Mouse (Mus musculus): ENCODE data around the gene Pdik1l. TPM values are rescaled to one million over a fixed set of nuclear protein-coding genes. Genes with fewer than 3 reads are reported as not detected.

Gene Pdik1l
- polyA plus RNA-seq, 1 experiment from 2014 or later: 19.6 TPM

GRCm38 (mm10) chr4:134237582-134238278, 50.0 kb downstream of the Pdik1l start:
- no peaks in the 10 kb centered on the region; the same call in 1 of the 2 replicates for H3K36me3 ChIP-seq
- peak overlapping the region; percentile 56; the same call in 1 of the 2 replicates for H3K27ac ChIP-seq
- peak overlapping the region; percentile 40 for H3K4me3 ChIP-seq
- peaks cover 16% of the 10 kb centered on the region for H3K4me1 ChIP-seq
- 19% methylated on average over 19 of the region's 19 CpGs for WGBS
- H3K9me3 ChIP-seq (replicated peaks): no peaks in the 10 kb centered on the region
- H3K27me3 ChIP-seq (ENCODE audit: low read depth, poor library complexity, severe bottlenecking): peaks cover 47% of the 10 kb centered on the region
- no peak for DNase-seq (ENCODE audit: low spot score)

GRCm38 (mm10) chr4:134234876-134235275, 52.8 kb downstream of the Pdik1l start:
- H3K4me3 ChIP-seq: no peak overlapping the region
- peaks cover 23% of the 10 kb centered on the region for H3K4me1 ChIP-seq
- H3K27ac ChIP-seq: no peak overlapping the region
- WGBS: 88% methylated on average over 5 of the region's 5 CpGs
- H3K27me3 ChIP-seq (ENCODE audit: low read depth, poor library complexity, severe bottlenecking): peaks cover 50% of the 10 kb centered on the region
- H3K9me3 ChIP-seq (replicated peaks): no peaks in the 10 kb centered on the region
- no peaks in the 10 kb centered on the region; the same call in 1 of the 2 replicates for H3K36me3 ChIP-seq
- DNase-seq (ENCODE audit: low spot score): no peak

- 40% methylated on average over 8 of the region's 8 CpGs for WGBS
- H3K27me3 ChIP-seq (ENCODE audit: low read depth, poor library complexity, severe bottlenecking): peaks cover 13% of the 10 kb centered on the region; the same call in 1 of the 2 replicates
Observed at GRCm38 (mm10) chr4:134230431-134230830, 57.3 kb downstream of the Pdik1l start.

GRCm38 (mm10) chr4:134227194-134227593, 60.5 kb downstream of the Pdik1l start, which contains the start of gene Catsper4:
Gene Catsper4, minus strand, starts transcription at chr4:134227383.
- Histone ChIP-seq H3K9me3 (replicated peaks) (no peaks in the 10 kb centered on the region), H3K27ac (no peak within 1 kb of the TSS), H3K4me3 (no peak within 1 kb of the TSS), H3K4me1 (peaks cover 22% of the 10 kb centered on the region), H3K27me3 (ENCODE audit: low read depth, poor library complexity, severe bottlenecking) (no peaks in the 10 kb centered on the region), H3K36me3 (no peaks in the 10 kb centered on the region)
- DNase-seq (ENCODE audit: low spot score): no peak
- 65% methylated on average over 8 of the region's 8 CpGs for WGBS

More at GRCm38 (mm10) chr4:134230431-134230830, 57.3 kb downstream of the Pdik1l start:
- H3K4me1 ChIP-seq: peaks cover 22% of the 10 kb centered on the region
- H3K9me3 ChIP-seq (replicated peaks): no peaks in the 10 kb centered on the region
- H3K27ac ChIP-seq: no peak overlapping the region
- DNase-seq (ENCODE audit: low spot score): no peak
- H3K4me3 ChIP-seq: no peak overlapping the region
- H3K36me3 ChIP-seq: no peaks in the 10 kb centered on the region

Other genes with a start within 250 kb of the Pdik1l start
- gene Zfp683, start 234.1 kb downstream of the Pdik1l start, polyA plus RNA-seq (2016; fragmentation: Nextera tagmentation; extraction: Ambion mirVana): not detected in 2 replicates
- gene Crybg2, start 227.1 kb downstream of the Pdik1l start, polyA plus RNA-seq (2016; fragmentation: Nextera tagmentation; extraction: Ambion mirVana): 3.5 and 4.4 TPM in 2 replicates
- 2.4 and 3.9 TPM in 2 replicates for gene Cd52, start 192.8 kb downstream of the Pdik1l start, polyA plus RNA-seq (2016; fragmentation: Nextera tagmentation; extraction: Ambion mirVana)
- gene Ubxn11, start 185.3 kb downstream of the Pdik1l start, polyA plus RNA-seq (2016; fragmentation: Nextera tagmentation; extraction: Ambion mirVana): 5.1 and 6.5 TPM in 2 replicates
- 280 and 308 TPM in 2 replicates for gene Sh3bgrl3, start 159.1 kb downstream of the Pdik1l start, polyA plus RNA-seq (2016; fragmentation: Nextera tagmentation; extraction: Ambion mirVana)
- gene Cep85, start 100.8 kb downstream of the Pdik1l start, polyA plus RNA-seq (2016; fragmentation: Nextera tagmentation; extraction: Ambion mirVana): 27.1 and 29.1 TPM in 2 replicates
- not detected in 2 replicates for gene Gm7534, start 84.9 kb downstream of the Pdik1l start, polyA plus RNA-seq (2016; fragmentation: Nextera tagmentation; extraction: Ambion mirVana)
- not detected in 2 replicates for gene Catsper4, start 60.5 kb downstream of the Pdik1l start, polyA plus RNA-seq (2016; fragmentation: Nextera tagmentation; extraction: Ambion mirVana)
- 0.76 and 1.1 TPM in 2 replicates for gene Cnksr1, start 49.5 kb downstream of the Pdik1l start, polyA plus RNA-seq (2016; fragmentation: Nextera tagmentation; extraction: Ambion mirVana)
- 0.60 and 0.79 TPM in 2 replicates for gene E130218I03Rik, start 44.2 kb downstream of the Pdik1l start, polyA plus RNA-seq (2016; fragmentation: Nextera tagmentation; extraction: Ambion mirVana)
- 19.0 and 23.5 TPM in 2 replicates for gene Zfp593, start 42.3 kb downstream of the Pdik1l start, polyA plus RNA-seq (2016; fragmentation: Nextera tagmentation; extraction: Ambion mirVana)
- gene Gm30191, start 41.0 kb downstream of the Pdik1l start, polyA plus RNA-seq (2016; fragmentation: Nextera tagmentation; extraction: Ambion mirVana): not detected in 2 replicates
- gene Grrp1, start 33.8 kb downstream of the Pdik1l start, polyA plus RNA-seq (2016; fragmentation: Nextera tagmentation; extraction: Ambion mirVana): 9.2 and 10.9 TPM in 2 replicates
- gene Trim63, start 27.2 kb upstream of the Pdik1l start, polyA plus RNA-seq (2016; fragmentation: Nextera tagmentation; extraction: Ambion mirVana): 0.30 and 0.95 TPM in 2 replicates
- not detected in 2 replicates for gene Slc30a2, start 55.3 kb upstream of the Pdik1l start, polyA plus RNA-seq (2016; fragmentation: Nextera tagmentation; extraction: Ambion mirVana)
- gene Extl1, start 96.0 kb upstream of the Pdik1l start, polyA plus RNA-seq (2016; fragmentation: Nextera tagmentation; extraction: Ambion mirVana): 0.44 and 0.75 TPM in 2 replicates
- 8.1 and 8.6 TPM in 2 replicates for gene Pafah2, start 108.4 kb upstream of the Pdik1l start, polyA plus RNA-seq (2016; fragmentation: Nextera tagmentation; extraction: Ambion mirVana)
- gene Stmn1, start 180.4 kb upstream of the Pdik1l start, polyA plus RNA-seq (2016; fragmentation: Nextera tagmentation; extraction: Ambion mirVana): 1,855 and 1,993 TPM in 2 replicates
- gene Paqr7, start 208.8 kb upstream of the Pdik1l start, polyA plus RNA-seq (2016; fragmentation: Nextera tagmentation; extraction: Ambion mirVana): 1.2 TPM in 2 replicates
- 21.9 and 29.6 TPM in 2 replicates for gene Aunip, start 223.1 kb upstream of the Pdik1l start, polyA plus RNA-seq (2016; fragmentation: Nextera tagmentation; extraction: Ambion mirVana)
- 104 and 109 TPM in 2 replicates for gene Mtfr1l, start 247.5 kb upstream of the Pdik1l start, polyA plus RNA-seq (2016; fragmentation: Nextera tagmentation; extraction: Ambion mirVana)